Mouse (Mus musculus) G1E (cell line): ENCODE measurements around the gene Plk5.

Experiments used
- CTCF ChIP-seq: IDR thresholded peaks from 2 replicates; pipeline ENCODE4 v1.5.1; 2012; ENCODE audit warnings: low read depth, low read length, inconsistent platforms, mixed read lengths
- TAL1 ChIP-seq: conservative IDR thresholded peaks from 2 replicates; pipeline ENCODE4 v1.6.1; 2012; ENCODE audit warnings: low read depth, low read length, inconsistent platforms, mixed read lengths

DNA sequence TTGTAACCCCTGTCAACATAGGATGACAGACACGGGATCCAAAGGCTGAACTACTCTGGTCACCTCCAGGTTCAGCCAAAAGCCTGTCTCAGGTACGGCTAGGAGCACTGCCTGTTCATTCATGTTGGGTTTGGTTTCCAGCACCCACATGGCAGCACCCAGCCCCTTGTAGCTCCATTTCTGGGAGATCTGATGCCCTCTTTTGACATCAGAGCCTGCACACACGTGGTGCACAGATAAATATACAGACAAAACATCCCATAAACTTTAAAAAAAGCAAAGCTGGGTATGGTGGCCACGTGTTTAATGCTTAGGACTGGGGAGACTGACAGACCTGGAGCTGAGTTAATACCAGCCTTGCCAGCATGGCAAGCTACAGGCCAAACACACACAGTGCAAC, 51.7 kb downstream of the Plk5 start:
- TF ChIP-seq CTCF: no peak
- no peak for TF ChIP-seq TAL1
